Mouse (Mus musculus) liver, embryonic 13.5 days (tissue): ENCODE data around the gene Aco1. TPM values are rescaled to one million over a fixed set of nuclear protein-coding genes. Genes with fewer than 3 reads are reported as not detected.

ENCODE experiments used
- ATAC-seq: fragments of 200-750 bp; cut with Nextera tagmentation; 2 replicates; pipeline ENCODE4 v1.8.0; 2017; ENCODE audit warnings: low read depth, mild to moderate bottlenecking, moderate number of reproducible peaks, moderate library complexity
- DNase-seq: peaks from one replicate; pipeline ENCODE4 v3.0.0; 2022
- H3K27ac ChIP-seq: fragments of 300-500 bp; sonication (generic); 2 replicates; pipeline ENCODE4 v1.5.1; 2015; ENCODE audit warnings: moderate library complexity, mild to moderate bottlenecking, inconsistent platforms
- H3K27me3 ChIP-seq: fragments of 300-500 bp; sonication (generic); 2 replicates; pipeline ENCODE4 v1.6.1; 2015; ENCODE audit warnings: mild to moderate bottlenecking, inconsistent platforms
- H3K36me3 ChIP-seq: fragments of 300-500 bp; sonication (generic); 2 replicates; pipeline ENCODE4 v1.6.1; 2015; ENCODE audit warnings: mild to moderate bottlenecking, inconsistent platforms
- H3K4me1 ChIP-seq: fragments of 300-500 bp; sonication (generic); replicated peaks from 2 replicates; pipeline ENCODE4 v1.6.1; 2015; ENCODE audit warnings: inconsistent platforms
- H3K4me2 ChIP-seq: fragments of 300-500 bp; sonication (generic); 2 replicates; pipeline ENCODE4 v1.6.1; 2015; ENCODE audit warnings: inconsistent platforms, mild to moderate bottlenecking, moderate library complexity
- H3K4me3 ChIP-seq: fragments of 300-500 bp; sonication (generic); replicated peaks from 2 replicates; pipeline ENCODE4 v1.5.1; 2015; ENCODE audit warnings: mild to moderate bottlenecking, inconsistent platforms
- H3K9ac ChIP-seq: fragments of 300-500 bp; sonication (generic); 2 replicates; pipeline ENCODE4 v1.6.1; 2015; ENCODE audit warnings: mild to moderate bottlenecking, inconsistent platforms
- H3K9me3 ChIP-seq: fragments of 300-500 bp; sonication (generic); replicated peaks from 2 replicates; pipeline ENCODE4 v1.6.1; 2016; ENCODE audit warnings: inconsistent platforms
- WGBS: fragments of 180-500 bp; shearing (Covaris S2); methylation state at CpG from one replicate; pipeline ENCODE4 v1.1.7; 2015; ENCODE audit not compliant: insufficient replicate concordance; 5-methylcytosine and 5-hydroxymethylcytosine counted together
- polyA plus RNA-seq: library from polyadenylated mRNA; unstranded; fragments of >200 nt; fragmentation: Nextera tagmentation; extraction: Ambion mirVana; gene quantifications from 2 replicates; pipeline ENCODE4 v1.2.1, GENCODE M21; 2015

Gene Aco1
- polyA plus RNA-seq, 1 experiment from 2014 or later: 20.9 TPM

- no peak overlapping the region for H3K27ac ChIP-seq
- H3K9me3 ChIP-seq: no peaks in the 10 kb centered on the region
- ATAC-seq (no peak), DNase-seq (no peak)
- H3K9ac ChIP-seq: no peak overlapping the region
- peaks cover 5% of the 10 kb centered on the region; the same call in 1 of the 2 replicates for H3K4me1 ChIP-seq
- H3K4me2 ChIP-seq: no peak overlapping the region
- peaks cover 53% of the 10 kb centered on the region for H3K36me3 ChIP-seq
- 71% methylated on average over 6 of the region's 6 CpGs for WGBS
- no peaks in the 10 kb centered on the region for H3K27me3 ChIP-seq
- H3K4me3 ChIP-seq: no peak overlapping the region
These were observed 40.9 kb downstream of the Aco1 start for GRCm38 (mm10) chr4:40183781-40184180.

- peaks cover 5% of the 10 kb centered on the region; the same call in 1 of the 2 replicates for H3K4me1 ChIP-seq
- H3K27me3 ChIP-seq: no peaks in the 10 kb centered on the region
- DNase-seq (no peak), ATAC-seq (no peak)
- H3K27ac ChIP-seq: no peak overlapping the region
- H3K9ac ChIP-seq: no peak overlapping the region
- H3K4me3 ChIP-seq: no peak overlapping the region
- WGBS: 69% methylated on average over 5 of the region's 5 CpGs
- H3K9me3 ChIP-seq: no peaks in the 10 kb centered on the region
- H3K4me2 ChIP-seq: no peak overlapping the region
- peaks cover 60% of the 10 kb centered on the region for H3K36me3 ChIP-seq
These were observed 41.6 kb downstream of the Aco1 start for GRCm38 (mm10) chr4:40184470-40184869.

- no peak overlapping the region for H3K4me3 ChIP-seq
- WGBS: 82% methylated on average over 7 of the region's 7 CpGs
- no peaks in the 10 kb centered on the region for H3K9me3 ChIP-seq
These were observed 45.1 kb downstream of the Aco1 start for GRCm38 (mm10) chr4:40187956-40188355.

GRCm38 (mm10) chr4:40192246-40192645 is 49.4 kb downstream of the Aco1 start:
- H3K4me1 ChIP-seq: no peaks in the 10 kb centered on the region
- ATAC-seq (no peak), DNase-seq (no peak)
- no peak overlapping the region for H3K9ac ChIP-seq
- H3K27me3 ChIP-seq: no peaks in the 10 kb centered on the region
- no peak overlapping the region for H3K4me3 ChIP-seq
- no peak overlapping the region for H3K27ac ChIP-seq
- peaks cover 51% of the 10 kb centered on the region for H3K36me3 ChIP-seq
- H3K9me3 ChIP-seq: no peaks in the 10 kb centered on the region
- 76% methylated on average over 2 of the region's 2 CpGs for WGBS
- H3K4me2 ChIP-seq: no peak overlapping the region

More at GRCm38 (mm10) chr4:40187956-40188355, 45.1 kb downstream of the Aco1 start:
- DNase-seq: no peak
- H3K9ac ChIP-seq: no peak overlapping the region
- H3K36me3 ChIP-seq: peaks cover 59% of the 10 kb centered on the region
- ATAC-seq: no peak
- no peak overlapping the region for H3K4me2 ChIP-seq
- H3K27me3 ChIP-seq: no peaks in the 10 kb centered on the region
- H3K4me1 ChIP-seq: no peaks in the 10 kb centered on the region
- H3K27ac ChIP-seq: no peak overlapping the region

GRCm38 (mm10) chr4:40193461-40193860 is 50.6 kb downstream of the Aco1 start:
- no peak for DNase-seq
- Histone ChIP-seq H3K27me3 (no peaks in the 10 kb centered on the region), H3K4me2 (no peak overlapping the region), H3K36me3 (peaks cover 47% of the 10 kb centered on the region), H3K4me1 (no peaks in the 10 kb centered on the region), H3K9ac (no peak overlapping the region), H3K9me3 (no peaks in the 10 kb centered on the region), H3K27ac (no peak overlapping the region), H3K4me3 (no peak overlapping the region)
- no peak for ATAC-seq
- WGBS: 50% methylated on average over 9 of the region's 9 CpGs

GRCm38 (mm10) chr4:40195336-40195735 is 52.5 kb downstream of the Aco1 start:
- Histone ChIP-seq H3K4me1 (no peaks in the 10 kb centered on the region), H3K27me3 (no peaks in the 10 kb centered on the region), H3K27ac (no peak overlapping the region), H3K9me3 (no peaks in the 10 kb centered on the region), H3K9ac (no peak overlapping the region), H3K36me3 (peaks cover 33% of the 10 kb centered on the region), H3K4me2 (no peak overlapping the region), H3K4me3 (no peak overlapping the region)
- no peak for ATAC-seq
- 42% methylated on average over 2 of the region's 2 CpGs for WGBS
- DNase-seq: no peak

GRCm38 (mm10) chr4:40202205-40202604 is 59.3 kb downstream of the Aco1 start:
- H3K4me2 ChIP-seq: no peak overlapping the region
- H3K27me3 ChIP-seq: no peaks in the 10 kb centered on the region
- no peak overlapping the region for H3K27ac ChIP-seq
- 61% methylated on average over 6 of the region's 6 CpGs for WGBS
- H3K4me3 ChIP-seq: no peak overlapping the region
- no peak overlapping the region for H3K9ac ChIP-seq
- no peak for ATAC-seq
- no peaks in the 10 kb centered on the region for H3K9me3 ChIP-seq
- DNase-seq: no peak
- H3K36me3 ChIP-seq: peaks cover 7% of the 10 kb centered on the region
- H3K4me1 ChIP-seq: no peaks in the 10 kb centered on the region

- DNase-seq (no peak), ATAC-seq (no peak)
- Histone ChIP-seq H3K4me3 (no peak overlapping the region), H3K9me3 (no peaks in the 10 kb centered on the region), H3K27ac (no peak overlapping the region), H3K9ac (no peak overlapping the region), H3K4me1 (no peaks in the 10 kb centered on the region), H3K27me3 (no peaks in the 10 kb centered on the region), H3K36me3 (no peaks in the 10 kb centered on the region; the same call in 1 of the 2 replicates), H3K4me2 (no peak overlapping the region)
- WGBS: 66% methylated on average over 3 of the region's 3 CpGs
These were observed 61.5 kb downstream of the Aco1 start for GRCm38 (mm10) chr4:40204374-40204773.

GRCm38 (mm10) chr4:40205231-40205903 is 62.5 kb downstream of the Aco1 start:
- Histone ChIP-seq H3K36me3 (peaks cover 3% of the 10 kb centered on the region; the same call in 1 of the 2 replicates), H3K4me2 (no peak overlapping the region), H3K27ac (no peak overlapping the region), H3K27me3 (no peaks in the 10 kb centered on the region), H3K9me3 (no peaks in the 10 kb centered on the region), H3K4me1 (no peaks in the 10 kb centered on the region), H3K4me3 (no peak overlapping the region), H3K9ac (no peak overlapping the region)
- ATAC-seq (no peak), DNase-seq (no peak)
- WGBS: 87% methylated on average over 22 of the region's 22 CpGs

GRCm38 (mm10) chr4:40207701-40208100 is 64.8 kb downstream of the Aco1 start:
- H3K9me3 ChIP-seq: no peaks in the 10 kb centered on the region
- no peaks in the 10 kb centered on the region for H3K4me1 ChIP-seq
- H3K27ac ChIP-seq: no peak overlapping the region
- no peak for ATAC-seq
- peaks cover 3% of the 10 kb centered on the region; the same call in 1 of the 2 replicates for H3K36me3 ChIP-seq
- DNase-seq: no peak
- H3K9ac ChIP-seq: no peak overlapping the region
- WGBS: 68% methylated on average over 5 of the region's 5 CpGs
- no peak overlapping the region for H3K4me2 ChIP-seq
- H3K27me3 ChIP-seq: no peaks in the 10 kb centered on the region
- H3K4me3 ChIP-seq: no peak overlapping the region

GRCm38 (mm10) chr4:40212177-40212576 is 69.3 kb downstream of the Aco1 start:
- no peak overlapping the region for H3K4me3 ChIP-seq
- H3K27me3 ChIP-seq: no peaks in the 10 kb centered on the region
- peaks cover 3% of the 10 kb centered on the region; the same call in 1 of the 2 replicates for H3K36me3 ChIP-seq
- ATAC-seq (no peak), DNase-seq (no peak)
- H3K4me2 ChIP-seq: no peak overlapping the region
- H3K4me1 ChIP-seq: no peaks in the 10 kb centered on the region
- no peaks in the 10 kb centered on the region for H3K9me3 ChIP-seq
- no peak overlapping the region for H3K9ac ChIP-seq
- WGBS: 57% methylated on average over 4 of the region's 6 CpGs
- H3K27ac ChIP-seq: no peak overlapping the region

GRCm38 (mm10) chr4:40217910-40218309 is 75.0 kb downstream of the Aco1 start:
- H3K4me1 ChIP-seq: no peaks in the 10 kb centered on the region
- no peak overlapping the region for H3K4me3 ChIP-seq
- no peak overlapping the region for H3K27ac ChIP-seq
- no peak overlapping the region for H3K9ac ChIP-seq
- no peak for DNase-seq
- H3K4me2 ChIP-seq: no peak overlapping the region
- 48% methylated on average over 3 of the region's 3 CpGs for WGBS
- H3K9me3 ChIP-seq: no peaks in the 10 kb centered on the region
- no peak for ATAC-seq
- no peaks in the 10 kb centered on the region for H3K27me3 ChIP-seq
- no peaks in the 10 kb centered on the region for H3K36me3 ChIP-seq
